Mouse (Mus musculus) neural tube, embryonic 13.5 days (tissue): ENCODE measurements around the gene Lrrtm4. TPM values are rescaled to one million over a fixed set of nuclear protein-coding genes. Genes with fewer than 3 reads are reported as not detected.

ENCODE experiments used
- ATAC-seq: fragments of 200-750 bp; cut with Nextera tagmentation; 2 replicates; pipeline ENCODE4 v1.8.0; 2017; ENCODE audit warnings: low read depth, mild to moderate bottlenecking, moderate TSS enrichment, moderate library complexity
- H3K27ac ChIP-seq: fragments of 300-500 bp; sonication (generic); replicated peaks from 2 replicates; pipeline ENCODE4 v1.5.1; 2015; ENCODE audit warnings: moderate library complexity, mild to moderate bottlenecking, inconsistent platforms
- H3K27me3 ChIP-seq: fragments of 300-500 bp; sonication (generic); 2 replicates; pipeline ENCODE4 v1.6.1; 2015; ENCODE audit warnings: mild to moderate bottlenecking, inconsistent platforms
- H3K36me3 ChIP-seq: fragments of 300-500 bp; sonication (generic); 2 replicates; pipeline ENCODE4 v1.6.1; 2015; ENCODE audit warnings: mild to moderate bottlenecking, inconsistent platforms
- H3K4me1 ChIP-seq: fragments of 300-500 bp; sonication (generic); replicated peaks from 2 replicates; pipeline ENCODE4 v1.6.1; 2015; ENCODE audit warnings: inconsistent platforms
- H3K4me2 ChIP-seq: fragments of 300-500 bp; sonication (generic); 2 replicates; pipeline ENCODE4 v1.6.1; 2015; ENCODE audit warnings: inconsistent platforms, mild to moderate bottlenecking, moderate library complexity
- H3K4me3 ChIP-seq: fragments of 300-500 bp; sonication (generic); 2 replicates; pipeline ENCODE4 v1.5.1; 2015; ENCODE audit warnings: mild to moderate bottlenecking, inconsistent platforms
- H3K9ac ChIP-seq: fragments of 300-500 bp; sonication (generic); 2 replicates; pipeline ENCODE4 v1.6.1; 2015; ENCODE audit warnings: moderate library complexity, mild to moderate bottlenecking, inconsistent platforms
- H3K9me3 ChIP-seq: fragments of 300-500 bp; sonication (generic); 2 replicates; pipeline ENCODE4 v1.6.1; 2016; ENCODE audit warnings: inconsistent platforms
- WGBS: fragments of 180-500 bp; shearing (Covaris S2); methylation state at CpG from one replicate; pipeline ENCODE4 v1.1.7; 2015; 5-methylcytosine and 5-hydroxymethylcytosine counted together
- polyA plus RNA-seq: library from polyadenylated mRNA; unstranded; fragments of >200 nt; fragmentation: Nextera tagmentation; extraction: Ambion mirVana; gene quantifications from 2 replicates; pipeline ENCODE4 v1.2.1, GENCODE M21; 2015

Lrrtm4 gene
- polyA plus RNA-seq, 1 experiment from 2014 or later = 11.1 TPM

DNA sequence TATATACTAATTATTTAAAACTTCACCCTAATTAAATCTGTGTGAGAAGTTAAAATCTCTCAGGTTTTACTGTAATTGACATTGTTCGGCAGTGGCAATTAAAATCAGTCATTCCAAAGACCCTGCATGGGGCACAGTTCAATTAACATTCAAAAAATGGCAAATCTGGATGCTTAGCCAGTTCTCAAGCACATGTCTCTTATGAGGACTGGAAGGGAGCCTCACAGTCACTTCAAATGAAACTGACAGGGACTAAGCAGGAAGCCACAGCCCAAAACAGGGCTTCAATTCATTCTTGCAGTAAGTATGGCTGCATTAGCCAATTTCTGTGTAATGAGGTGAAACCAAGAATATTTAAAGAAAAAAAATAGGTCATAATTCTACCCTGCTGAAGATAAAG, 333.6 kb downstream of the Lrrtm4 start:
- H3K9ac ChIP-seq = no peak overlapping the region
- no peak overlapping the region for H3K4me2 ChIP-seq
- H3K9me3 ChIP-seq = no peaks in the 10 kb centered on the region
- no peaks in the 10 kb centered on the region for H3K36me3 ChIP-seq
- no peak overlapping the region for H3K27ac ChIP-seq
- WGBS = 60% methylated on average over 1 of the region's 1 CpGs
- no peaks in the 10 kb centered on the region for H3K27me3 ChIP-seq
- ATAC-seq = no peak
- no peaks in the 10 kb centered on the region for H3K4me1 ChIP-seq
- no peak overlapping the region for H3K4me3 ChIP-seq

DNA sequence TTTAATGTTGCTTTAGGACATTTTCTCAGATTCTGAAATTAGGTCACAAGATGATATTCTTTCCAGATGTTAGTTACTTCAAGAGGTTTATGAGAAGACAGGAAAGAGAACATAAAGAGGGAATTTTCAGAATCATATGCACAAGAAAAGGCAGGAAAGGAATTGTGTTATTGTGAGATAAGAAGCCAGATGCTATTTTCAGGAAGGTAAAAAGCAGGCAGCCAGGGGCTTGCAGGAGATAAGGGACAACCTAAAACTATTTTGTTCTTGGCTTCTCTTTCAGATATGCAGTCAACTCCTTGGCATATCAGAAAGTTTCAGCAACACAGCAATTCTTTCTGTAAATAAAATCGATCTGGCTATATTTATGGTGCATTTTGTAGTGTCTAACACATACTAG, 338.4 kb downstream of the Lrrtm4 start:
- no peaks in the 10 kb centered on the region for H3K27me3 ChIP-seq
- H3K9ac ChIP-seq = no peak overlapping the region
- no peak overlapping the region for H3K4me2 ChIP-seq
- no peak for ATAC-seq
- WGBS = 92% methylated on average over 1 of the region's 1 CpGs
- no peaks in the 10 kb centered on the region for H3K9me3 ChIP-seq
- H3K36me3 ChIP-seq = no peaks in the 10 kb centered on the region
- H3K4me1 ChIP-seq = no peaks in the 10 kb centered on the region
- no peak overlapping the region for H3K27ac ChIP-seq
- no peak overlapping the region for H3K4me3 ChIP-seq

DNA sequence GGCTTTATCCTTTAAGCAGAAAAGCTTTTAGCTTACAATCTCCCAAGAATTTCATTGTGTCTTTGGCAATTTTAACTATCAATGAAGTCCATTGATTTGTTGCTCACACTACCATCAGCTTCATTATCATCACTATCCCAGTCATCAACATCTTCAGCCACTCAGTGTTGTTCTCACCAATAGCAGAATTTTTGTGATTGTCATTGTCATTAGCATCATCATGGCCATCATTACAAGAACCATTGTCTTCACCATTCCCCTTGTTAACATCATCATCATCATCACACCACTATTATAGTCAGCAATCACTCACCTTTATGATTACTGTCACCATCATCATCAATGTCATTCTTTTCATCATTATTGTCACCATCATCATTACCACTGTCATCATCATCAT, 344.9 kb downstream of the Lrrtm4 start:
- H3K27ac ChIP-seq = no peak overlapping the region
- no peak for ATAC-seq

DNA sequence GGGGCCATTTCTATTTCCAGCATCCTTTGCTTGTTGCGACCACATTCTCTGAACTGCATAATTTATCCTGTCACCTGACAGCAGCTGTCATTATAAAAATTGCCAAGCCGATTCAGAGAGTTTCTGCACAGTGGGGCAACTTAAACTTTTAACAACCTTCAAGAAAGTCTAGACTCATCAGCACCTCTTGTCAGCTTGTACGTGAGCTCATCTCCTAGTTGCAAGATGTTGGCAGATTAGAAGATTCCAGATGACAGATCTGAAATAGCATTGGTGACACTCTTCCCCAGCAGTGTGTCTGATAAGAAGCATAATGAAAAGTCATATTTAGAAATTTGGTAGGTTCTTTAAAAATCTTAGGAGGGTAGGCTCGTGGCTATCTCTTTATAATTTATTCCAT, 347.9 kb downstream of the Lrrtm4 start:
- H3K27ac ChIP-seq = no peak overlapping the region
- ATAC-seq = no peak
- H3K9me3 ChIP-seq = no peaks in the 10 kb centered on the region
- no peaks in the 10 kb centered on the region for H3K36me3 ChIP-seq
- H3K9ac ChIP-seq = no peak overlapping the region
- no peak overlapping the region for H3K4me3 ChIP-seq
- H3K4me2 ChIP-seq = no peak overlapping the region
- 76% methylated on average over 4 of the region's 4 CpGs for WGBS
- no peaks in the 10 kb centered on the region for H3K27me3 ChIP-seq
- no peaks in the 10 kb centered on the region for H3K4me1 ChIP-seq

More for the DNA sequence above, 344.9 kb downstream of the Lrrtm4 start:
- Histone ChIP-seq H3K36me3 (no peaks in the 10 kb centered on the region), H3K9me3 (no peaks in the 10 kb centered on the region), H3K4me3 (no peak overlapping the region), H3K4me1 (no peaks in the 10 kb centered on the region), H3K4me2 (no peak overlapping the region), H3K27me3 (no peaks in the 10 kb centered on the region), H3K9ac (no peak overlapping the region)

DNA sequence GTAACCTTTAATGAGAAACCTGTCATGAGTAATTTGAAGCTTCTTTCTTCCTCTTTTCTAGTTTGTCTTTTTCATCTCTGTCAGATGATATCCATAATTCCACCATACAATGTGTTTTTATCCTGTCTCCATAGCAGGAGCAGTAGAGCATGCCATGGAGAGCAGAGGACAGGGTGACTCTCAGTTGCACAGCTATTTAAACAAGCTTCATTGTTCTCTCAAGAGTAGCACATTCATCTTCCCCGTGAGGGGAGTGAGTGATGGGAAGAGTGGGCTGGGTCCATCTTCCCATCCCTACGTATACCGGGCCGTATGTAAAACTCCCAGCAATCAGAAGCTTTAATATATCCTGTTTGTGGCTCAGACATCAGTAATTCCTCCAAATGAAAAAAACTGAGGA, 370.9 kb downstream of the Lrrtm4 start:
- Histone ChIP-seq H3K27ac (no peak overlapping the region), H3K9me3 (no peaks in the 10 kb centered on the region), H3K4me2 (no peak overlapping the region), H3K4me1 (no peaks in the 10 kb centered on the region; the same call in 1 of the 2 replicates), H3K27me3 (no peaks in the 10 kb centered on the region), H3K4me3 (no peak overlapping the region), H3K9ac (no peak overlapping the region), H3K36me3 (no peaks in the 10 kb centered on the region)
- no peak for ATAC-seq
- WGBS = 23% methylated on average over 4 of the region's 4 CpGs

DNA sequence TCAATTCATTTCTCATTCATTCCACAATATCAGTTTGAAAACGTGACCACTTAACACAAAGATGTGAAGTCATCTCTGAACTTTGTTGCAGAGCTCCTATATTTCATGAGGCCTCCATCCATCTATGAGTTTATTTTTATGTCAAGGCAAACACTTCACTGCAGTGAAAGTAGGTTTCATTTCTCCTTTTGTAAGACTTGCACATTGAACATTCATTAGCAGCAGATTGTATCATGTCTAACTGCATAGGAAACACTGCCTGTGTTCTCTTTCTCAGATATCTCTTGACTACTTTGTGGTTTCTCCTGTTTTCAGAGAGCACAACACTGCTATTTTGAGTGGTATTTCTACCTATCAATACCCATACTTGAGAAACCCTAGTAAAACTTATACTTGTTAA, 388.1 kb downstream of the Lrrtm4 start:
- WGBS = 78% methylated on average over 1 of the region's 1 CpGs
- Histone ChIP-seq H3K9ac (no peak overlapping the region), H3K27me3 (no peaks in the 10 kb centered on the region), H3K4me2 (no peak overlapping the region), H3K4me3 (no peak overlapping the region), H3K4me1 (no peaks in the 10 kb centered on the region), H3K9me3 (no peaks in the 10 kb centered on the region), H3K27ac (no peak overlapping the region), H3K36me3 (no peaks in the 10 kb centered on the region)
- ATAC-seq = no peak

DNA sequence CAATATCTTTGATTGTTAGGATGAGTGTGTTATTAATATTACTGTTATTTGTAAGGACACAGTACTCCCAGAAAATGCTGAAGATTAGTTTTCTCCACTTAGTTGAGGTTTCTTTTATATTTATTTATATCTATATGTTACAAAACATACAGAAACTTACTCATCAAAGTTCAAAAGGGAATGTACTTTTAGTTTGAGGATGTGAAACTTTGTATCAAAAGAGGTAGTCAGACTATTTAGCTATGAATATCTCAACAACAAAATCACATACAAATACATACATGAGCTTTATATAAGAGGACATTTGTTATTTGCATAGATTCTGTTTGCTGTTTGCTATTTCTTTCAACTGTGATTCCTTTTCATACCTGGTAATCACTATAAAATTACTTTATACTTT, 421.5 kb downstream of the Lrrtm4 start:
- H3K36me3 ChIP-seq = no peaks in the 10 kb centered on the region
- H3K9ac ChIP-seq = no peak overlapping the region
- H3K4me1 ChIP-seq = no peaks in the 10 kb centered on the region
- H3K4me2 ChIP-seq = no peak overlapping the region
- ATAC-seq = no peak
- no peaks in the 10 kb centered on the region for H3K27me3 ChIP-seq
- H3K4me3 ChIP-seq = no peak overlapping the region
- H3K9me3 ChIP-seq = no peaks in the 10 kb centered on the region
- no peak overlapping the region for H3K27ac ChIP-seq

DNA sequence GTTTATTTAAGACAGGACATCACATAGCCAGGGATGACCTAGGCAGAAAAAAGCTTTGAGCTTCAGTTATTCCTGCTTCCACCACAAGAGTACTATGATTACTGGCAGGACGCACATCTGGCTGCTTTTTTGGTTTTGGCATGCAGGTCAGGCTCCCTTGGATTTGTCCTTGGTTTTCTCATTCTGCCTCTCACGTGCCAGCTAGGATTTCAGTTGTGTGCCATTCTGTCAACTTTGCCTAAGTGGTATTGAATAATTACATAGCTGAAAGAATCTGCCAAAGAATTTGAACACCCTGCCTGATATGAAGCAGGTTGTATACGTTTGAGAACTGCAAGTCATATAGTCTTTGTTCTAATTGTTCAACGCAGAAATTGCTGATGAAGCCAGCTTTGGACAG, 451.9 kb downstream of the Lrrtm4 start:
- Histone ChIP-seq H3K27me3 (no peaks in the 10 kb centered on the region), H3K4me3 (no peak overlapping the region), H3K36me3 (no peaks in the 10 kb centered on the region), H3K27ac (no peak overlapping the region), H3K4me1 (no peaks in the 10 kb centered on the region), H3K4me2 (no peak overlapping the region), H3K9ac (no peak overlapping the region), H3K9me3 (no peaks in the 10 kb centered on the region)
- ATAC-seq = no peak
- 79% methylated on average over 4 of the region's 4 CpGs for WGBS

DNA sequence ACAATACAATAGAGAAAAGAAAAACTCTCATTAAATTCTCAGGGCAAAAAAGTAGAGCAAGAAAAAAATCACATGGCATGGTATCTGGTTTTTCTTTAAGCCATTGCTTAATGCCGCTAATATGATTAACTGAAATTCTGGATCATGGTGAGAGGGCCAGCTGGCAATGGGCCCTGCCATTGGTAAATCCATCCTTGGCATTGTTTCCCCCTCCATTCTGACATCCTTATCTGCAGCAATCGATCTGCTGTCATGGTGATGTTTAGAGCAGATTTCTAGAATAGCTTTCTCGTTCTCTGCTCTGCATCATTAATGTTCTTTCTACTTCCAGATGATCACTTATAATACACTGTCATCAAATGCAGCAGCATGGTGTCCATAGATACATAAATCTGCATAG, 457.5 kb downstream of the Lrrtm4 start:
- Histone ChIP-seq H3K4me1 (no peaks in the 10 kb centered on the region), H3K36me3 (no peaks in the 10 kb centered on the region), H3K27ac (no peak overlapping the region), H3K9me3 (no peaks in the 10 kb centered on the region), H3K4me3 (no peak overlapping the region), H3K4me2 (no peak overlapping the region), H3K27me3 (no peaks in the 10 kb centered on the region), H3K9ac (no peak overlapping the region)
- ATAC-seq = no peak
- WGBS = 72% methylated on average over 3 of the region's 3 CpGs

DNA sequence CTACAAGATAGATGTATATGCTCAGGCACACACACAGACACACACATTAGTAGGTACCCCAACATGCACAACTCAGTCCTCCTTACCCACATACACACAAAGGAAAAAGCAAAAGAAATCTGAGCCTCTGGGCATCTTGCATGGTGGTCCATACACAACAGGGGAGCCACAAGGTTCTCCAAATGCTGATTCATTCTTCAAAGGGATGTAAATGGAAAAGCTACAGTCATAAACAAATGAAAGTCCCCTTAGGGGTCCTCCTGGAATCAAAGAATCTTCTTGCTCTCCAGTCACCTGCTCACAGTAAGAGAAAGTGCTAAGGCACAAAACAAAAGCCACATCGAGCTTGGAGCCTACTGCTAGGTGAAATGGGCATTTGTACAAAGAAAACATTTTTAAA, 526.3 kb downstream of the Lrrtm4 start:
- 5% methylated on average over 1 of the region's 1 CpGs for WGBS
- no peak overlapping the region for H3K27ac ChIP-seq
- no peaks in the 10 kb centered on the region for H3K36me3 ChIP-seq
- no peaks in the 10 kb centered on the region for H3K27me3 ChIP-seq
- H3K4me2 ChIP-seq = no peak overlapping the region
- H3K4me1 ChIP-seq = no peaks in the 10 kb centered on the region
- H3K9me3 ChIP-seq = no peaks in the 10 kb centered on the region
- no peak overlapping the region for H3K9ac ChIP-seq
- no peak overlapping the region for H3K4me3 ChIP-seq
- ATAC-seq = no peak

DNA sequence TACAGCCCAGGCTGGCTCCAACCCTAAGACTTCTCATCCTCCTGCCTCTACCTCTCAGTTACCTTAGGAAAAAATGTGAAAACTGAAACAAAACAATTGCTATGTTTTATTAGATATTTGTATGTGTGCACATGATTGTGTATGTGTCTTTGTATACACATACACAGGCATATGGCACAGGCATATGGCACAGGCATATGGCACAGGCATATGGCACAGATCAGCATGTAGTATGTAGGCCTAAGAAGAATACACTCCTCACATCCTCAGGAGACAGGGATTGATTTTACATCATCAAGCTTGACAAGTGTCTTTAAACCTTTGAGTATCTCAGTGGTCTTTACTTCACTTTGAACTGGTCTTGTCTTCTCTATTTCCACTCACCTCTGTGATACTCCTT, 531.2 kb downstream of the Lrrtm4 start:
- no peak overlapping the region for H3K27ac ChIP-seq
- no peaks in the 10 kb centered on the region for H3K27me3 ChIP-seq
- H3K36me3 ChIP-seq = no peaks in the 10 kb centered on the region
- no peak overlapping the region for H3K9ac ChIP-seq
- no peak overlapping the region for H3K4me2 ChIP-seq
- H3K4me3 ChIP-seq = no peak overlapping the region
- H3K9me3 ChIP-seq = no peaks in the 10 kb centered on the region
- no peak for ATAC-seq
- no peaks in the 10 kb centered on the region for H3K4me1 ChIP-seq

DNA sequence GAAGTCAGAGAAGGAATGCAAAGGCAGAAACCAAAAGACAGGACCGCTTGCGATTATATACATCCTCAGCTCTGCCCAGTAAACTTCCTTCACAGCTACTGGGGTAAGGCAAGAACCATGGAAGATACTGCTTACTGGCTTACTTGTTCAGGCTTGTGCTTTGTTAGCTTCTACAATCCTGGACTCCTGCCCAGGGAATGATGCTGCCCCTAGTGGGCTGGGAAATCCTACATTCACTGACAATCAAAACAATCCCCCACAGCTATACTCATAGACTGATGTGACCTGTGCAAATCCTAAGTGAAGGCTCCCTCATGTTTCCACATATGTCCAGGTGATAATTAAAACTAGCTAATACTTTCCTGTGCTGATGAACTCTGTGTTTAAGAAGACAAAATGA, 534.7 kb downstream of the Lrrtm4 start:
- 93% methylated on average over 2 of the region's 2 CpGs for WGBS
- ATAC-seq = no peak

DNA sequence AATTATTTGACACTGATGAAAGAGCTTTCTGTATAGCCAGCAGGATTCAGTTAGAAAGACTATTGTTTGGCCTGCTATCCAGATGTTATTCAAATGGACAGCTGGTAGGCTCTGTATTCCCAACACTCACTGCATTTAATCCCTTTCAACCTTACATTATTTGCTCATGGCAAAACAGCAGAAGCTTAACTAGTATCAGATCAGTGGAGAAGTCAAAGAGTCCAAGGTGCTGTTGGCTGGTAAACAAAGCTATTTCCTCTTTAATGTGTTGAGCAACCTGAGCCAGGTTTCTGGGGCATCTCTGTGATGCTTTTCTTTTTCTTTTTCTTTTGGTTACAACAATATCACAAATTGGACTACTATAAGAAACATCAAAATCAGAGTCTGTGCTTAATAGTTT, 536.3 kb downstream of the Lrrtm4 start:
- no peak overlapping the region for H3K27ac ChIP-seq
- H3K4me1 ChIP-seq = no peaks in the 10 kb centered on the region
- H3K4me2 ChIP-seq = no peak overlapping the region
- no peak overlapping the region for H3K4me3 ChIP-seq
- H3K27me3 ChIP-seq = no peaks in the 10 kb centered on the region
- H3K9me3 ChIP-seq = no peaks in the 10 kb centered on the region
- no peak for ATAC-seq
- H3K9ac ChIP-seq = no peak overlapping the region
- no peaks in the 10 kb centered on the region for H3K36me3 ChIP-seq

More for the DNA sequence above, 534.7 kb downstream of the Lrrtm4 start:
- no peaks in the 10 kb centered on the region for H3K4me1 ChIP-seq
- no peak overlapping the region for H3K4me2 ChIP-seq
- no peak overlapping the region for H3K4me3 ChIP-seq
- H3K9me3 ChIP-seq = no peaks in the 10 kb centered on the region
- no peaks in the 10 kb centered on the region for H3K36me3 ChIP-seq
- H3K27me3 ChIP-seq = no peaks in the 10 kb centered on the region
- H3K9ac ChIP-seq = no peak overlapping the region
- no peak overlapping the region for H3K27ac ChIP-seq

DNA sequence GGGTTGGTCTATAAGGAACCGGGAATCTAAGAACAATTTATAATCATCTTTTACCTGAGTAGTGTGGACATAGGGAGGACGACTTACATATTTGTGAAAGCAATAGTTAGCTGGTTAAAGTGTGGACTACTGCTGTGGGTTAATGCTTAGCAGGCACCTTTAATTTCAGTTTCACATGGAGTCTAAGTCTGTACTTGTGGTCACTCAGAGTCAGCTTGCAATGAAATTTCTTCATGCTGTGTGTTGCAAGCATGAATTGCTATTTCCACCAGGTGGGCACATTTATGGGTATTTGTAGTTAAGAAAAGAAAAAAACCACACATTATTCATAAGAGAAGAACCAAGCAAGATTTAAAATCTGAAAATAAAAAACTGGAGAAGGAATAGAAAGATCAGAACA, 558.5 kb downstream of the Lrrtm4 start:
- no peaks in the 10 kb centered on the region for H3K9me3 ChIP-seq
- H3K27me3 ChIP-seq = no peaks in the 10 kb centered on the region
- no peak for ATAC-seq
- no peak overlapping the region for H3K4me3 ChIP-seq
- H3K4me2 ChIP-seq = no peak overlapping the region
- no peak overlapping the region for H3K27ac ChIP-seq
- no peaks in the 10 kb centered on the region for H3K4me1 ChIP-seq
- WGBS = 80% methylated on average over 2 of the region's 2 CpGs
- H3K9ac ChIP-seq = no peak overlapping the region
- no peaks in the 10 kb centered on the region for H3K36me3 ChIP-seq
